Mouse (Mus musculus): Measurements from ENCODE around the gene Atp6v0d1. TPM values are rescaled to one million over a fixed set of nuclear protein-coding genes. Genes with fewer than 3 reads are reported as not detected.
A peak's percentile ranks its signal among the peaks of the same experiment; 100 is the strongest.

The Atp6v0d1 gene
- polyA plus RNA-seq, 1 experiment from 2014 or later, result 78.2 TPM

DNA sequence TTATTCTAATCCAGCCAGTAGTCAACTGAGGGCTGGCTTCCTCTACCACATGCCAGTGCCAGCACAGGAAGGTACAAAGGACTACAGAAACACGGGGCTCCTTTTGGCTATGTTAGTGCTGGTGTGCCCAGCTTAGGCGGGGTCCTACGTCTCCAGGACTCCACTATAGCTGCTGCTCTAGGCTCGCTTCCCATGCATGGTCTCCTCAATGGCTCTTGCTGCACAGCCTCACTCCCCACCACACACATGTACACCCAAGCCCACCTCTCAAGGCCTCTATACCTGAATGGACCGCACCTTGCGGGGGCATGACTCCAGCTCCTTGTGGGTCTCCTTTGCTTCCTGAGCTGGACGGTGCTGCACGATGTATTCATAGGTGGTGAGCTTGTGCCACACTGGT is 90.1 kb downstream of the Atp6v0d1 start:
- Histone ChIP-seq H3K9ac (no peak overlapping the region), H3K4me1 (replicated peaks) (peaks cover 30% of the 10 kb centered on the region), H3K4me3 (replicated peaks) (no peak overlapping the region), H3K9me3 (no peaks in the 10 kb centered on the region), H3K36me3 (no peaks in the 10 kb centered on the region), H3K4me2 (replicated peaks) (no peak overlapping the region), H3K27me3 (replicated peaks) (no peaks in the 10 kb centered on the region; the same call in 1 of the 2 replicates), H3K27ac (no peak overlapping the region)
- 92% methylated on average over 8 of the region's 8 CpGs for WGBS
- ATAC-seq, result no peak

DNA sequence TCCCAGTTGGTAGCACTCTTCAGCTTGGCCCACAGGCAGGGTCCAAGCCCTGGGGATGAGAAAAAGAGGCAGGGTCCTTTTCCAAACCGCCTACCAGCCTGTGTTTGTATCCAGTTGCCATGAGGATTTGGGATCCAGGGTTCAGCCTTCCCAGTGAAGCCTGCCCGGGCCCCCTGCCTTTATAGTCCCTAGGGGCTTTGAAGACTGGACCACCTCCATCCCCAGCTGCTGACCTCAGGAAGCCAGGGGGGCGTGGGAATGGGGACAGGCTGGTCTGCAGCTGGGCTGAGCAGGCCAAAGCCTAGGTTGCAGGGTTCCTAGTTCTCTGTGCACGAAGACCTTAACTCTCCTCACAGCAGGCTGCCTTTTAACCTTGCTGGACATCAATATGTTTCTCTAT is 90.6 kb downstream of the Atp6v0d1 start:
- peaks cover 35% of the 10 kb centered on the region for H3K4me1 ChIP-seq (replicated peaks)
- no peak overlapping the region for H3K4me3 ChIP-seq (replicated peaks)
- no peaks in the 10 kb centered on the region; the same call in 1 of the 2 replicates for H3K27me3 ChIP-seq (replicated peaks)
- WGBS, result 74% methylated on average over 4 of the region's 4 CpGs
- H3K9ac ChIP-seq, result no peak overlapping the region
- H3K9me3 ChIP-seq, result no peaks in the 10 kb centered on the region
- no peak for ATAC-seq
- H3K4me2 ChIP-seq (replicated peaks), result no peak overlapping the region
- H3K27ac ChIP-seq, result no peak overlapping the region
- no peaks in the 10 kb centered on the region for H3K36me3 ChIP-seq

DNA sequence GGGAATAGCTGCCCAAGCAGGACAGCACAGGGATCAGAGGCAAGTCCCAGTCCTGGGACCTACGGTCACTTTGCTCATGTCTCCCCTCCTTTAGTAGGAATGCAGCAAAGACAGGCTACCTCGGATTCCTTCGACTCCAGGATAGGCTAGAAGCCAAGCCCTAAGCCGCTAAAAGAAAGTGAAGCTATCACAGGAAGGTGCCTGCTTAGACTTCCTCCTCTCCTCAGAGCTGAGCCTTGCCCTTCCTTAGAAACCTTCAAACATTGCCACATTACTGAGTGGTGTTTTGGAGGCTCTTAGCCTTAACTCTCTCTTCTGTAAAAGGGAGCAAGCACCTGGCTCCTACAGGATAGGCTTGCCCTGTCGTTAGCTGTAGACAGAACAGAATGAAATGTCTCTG is 91.2 kb downstream of the Atp6v0d1 start:
- Histone ChIP-seq H3K9ac (0 out of 2 replicates have a peak overlapping the region, but pooled peaks have one; percentile 10), H3K36me3 (no peaks in the 10 kb centered on the region), H3K27ac (no peak overlapping the region), H3K4me1 (replicated peaks) (peaks cover 39% of the 10 kb centered on the region), H3K4me2 (replicated peaks) (peak overlapping the region; percentile 36), H3K27me3 (replicated peaks) (no peaks in the 10 kb centered on the region; the same call in 1 of the 2 replicates), H3K4me3 (replicated peaks) (no peak overlapping the region), H3K9me3 (no peaks in the 10 kb centered on the region)
- no peak for ATAC-seq
- 29% methylated on average over 5 of the region's 5 CpGs for WGBS

MicroRNAs encoded within 50 kb of the gene (microRNA counts, 519-probe panel; counts per million panel counts)
- 2,560 counts per million, percentile 67 among the panel's probes with 10 or more counts for microRNA mmu-miR-1966

Other genes starting within 250 kb of the Atp6v0d1 start
- gene Lrrc29, start 239.8 kb downstream of the Atp6v0d1 start, polyA plus RNA-seq (2015; fragmentation: Nextera tagmentation; extraction: Ambion mirVana), result 1.3 and 2.3 TPM in 2 replicates
- 128 and 151 TPM in 2 replicates for gene Tmem208, start 239.7 kb downstream of the Atp6v0d1 start, polyA plus RNA-seq (2015; fragmentation: Nextera tagmentation; extraction: Ambion mirVana)
- gene Fhod1, start 218.1 kb downstream of the Atp6v0d1 start, polyA plus RNA-seq (2015; fragmentation: Nextera tagmentation; extraction: Ambion mirVana), result 1.3 and 1.9 TPM in 2 replicates
- 1.4 and 1.7 TPM in 2 replicates for gene Slc9a5, start 217.2 kb downstream of the Atp6v0d1 start, polyA plus RNA-seq (2015; fragmentation: Nextera tagmentation; extraction: Ambion mirVana)
- 0.10 and 0.27 TPM in 2 replicates for gene Plekhg4, start 192.8 kb downstream of the Atp6v0d1 start, polyA plus RNA-seq (2015; fragmentation: Nextera tagmentation; extraction: Ambion mirVana)
- gene Kctd19, start 152.5 kb downstream of the Atp6v0d1 start, polyA plus RNA-seq (2015; fragmentation: Nextera tagmentation; extraction: Ambion mirVana), result 0.05 TPM in 1 of 2 replicates, not detected in the other
- gene Lrrc36, start 152.5 kb downstream of the Atp6v0d1 start, polyA plus RNA-seq (2015; fragmentation: Nextera tagmentation; extraction: Ambion mirVana), result 0.24 and 0.26 TPM in 2 replicates
- 38.1 and 39.3 TPM in 2 replicates for gene Tppp3, start 94.5 kb downstream of the Atp6v0d1 start, polyA plus RNA-seq (2015; fragmentation: Nextera tagmentation; extraction: Ambion mirVana)
- 20.1 and 22.6 TPM in 2 replicates for gene Zdhhc1, start 69.1 kb downstream of the Atp6v0d1 start, polyA plus RNA-seq (2015; fragmentation: Nextera tagmentation; extraction: Ambion mirVana)
- gene Hsd11b2, start 47.3 kb downstream of the Atp6v0d1 start, polyA plus RNA-seq (2015; fragmentation: Nextera tagmentation; extraction: Ambion mirVana), result 2.7 and 3.0 TPM in 2 replicates
- gene Ripor1, start 39.2 kb upstream of the Atp6v0d1 start, polyA plus RNA-seq (2015; fragmentation: Nextera tagmentation; extraction: Ambion mirVana), result 18.4 and 18.5 TPM in 2 replicates
- 96.4 and 106 TPM in 2 replicates for gene Ctcf, start 70.5 kb upstream of the Atp6v0d1 start, polyA plus RNA-seq (2015; fragmentation: Nextera tagmentation; extraction: Ambion mirVana)
- 0.57 and 0.88 TPM in 2 replicates for gene Agrp, start 71.3 kb upstream of the Atp6v0d1 start, polyA plus RNA-seq (2015; fragmentation: Nextera tagmentation; extraction: Ambion mirVana)
- 1.0 and 1.1 TPM in 2 replicates for gene Carmil2, start 120.2 kb upstream of the Atp6v0d1 start, polyA plus RNA-seq (2015; fragmentation: Nextera tagmentation; extraction: Ambion mirVana)
- 46.1 and 51.1 TPM in 2 replicates for gene Acd, start 135.1 kb upstream of the Atp6v0d1 start, polyA plus RNA-seq (2015; fragmentation: Nextera tagmentation; extraction: Ambion mirVana)
- 12.7 and 13.4 TPM in 2 replicates for gene Pard6a, start 135.1 kb upstream of the Atp6v0d1 start, polyA plus RNA-seq (2015; fragmentation: Nextera tagmentation; extraction: Ambion mirVana)
- gene 4933405L10Rik, start 141.6 kb upstream of the Atp6v0d1 start, polyA plus RNA-seq (2015; fragmentation: Nextera tagmentation; extraction: Ambion mirVana), result 0.13 TPM in 1 of 2 replicates, not detected in the other
- 15.8 and 17.3 TPM in 2 replicates for gene Enkd1, start 142.2 kb upstream of the Atp6v0d1 start, polyA plus RNA-seq (2015; fragmentation: Nextera tagmentation; extraction: Ambion mirVana)
- gene Gfod2, start 192.6 kb upstream of the Atp6v0d1 start, polyA plus RNA-seq (2015; fragmentation: Nextera tagmentation; extraction: Ambion mirVana), result 10.5 and 10.6 TPM in 2 replicates